Mouse (Mus musculus) adrenal gland, adult (tissue): Measurements from ENCODE around the gene Hip1r.

Experiments used
- DNase-seq, 2 experiments: peaks; one replicate each; pipeline ENCODE4 v3.0.0; 2022 to 2023; ENCODE audit warnings: low spot score in 1 of 2; ENCODE audit not compliant: inconsistent age in 2 of 2

Hip1r gene

GRCm38 (mm10) chr5:124014791-124015251 lies 41.4 kb downstream of the Hip1r start:
- peak; percentile 73 to 87 for DNase-seq

- peak in 1 of 2 experiments; percentile 67 for DNase-seq
Observed at GRCm38 (mm10) chr5:124015727-124016126, 42.3 kb downstream of the Hip1r start.

- DNase-seq: peak in 1 of 2 experiments; percentile 67
Observed at GRCm38 (mm10) chr5:124016291-124016821, 42.9 kb downstream of the Hip1r start.

GRCm38 (mm10) chr5:124017941-124018340 lies 44.5 kb downstream of the Hip1r start:
- peak in 1 of 2 experiments; percentile 79 for DNase-seq

GRCm38 (mm10) chr5:124018651-124019050 lies 45.2 kb downstream of the Hip1r start:
- DNase-seq: peak in 1 of 2 experiments; percentile 71

GRCm38 (mm10) chr5:124019348-124020216 lies 46.2 kb downstream of the Hip1r start:
- peak; percentile 88 to 95 for DNase-seq

GRCm38 (mm10) chr5:124021148-124021547 lies 47.7 kb downstream of the Hip1r start:
- DNase-seq: peak; percentile 75 to 90

GRCm38 (mm10) chr5:124021701-124022100 lies 48.3 kb downstream of the Hip1r start:
- DNase-seq: no peak

GRCm38 (mm10) chr5:124022365-124022764 lies 48.9 kb downstream of the Hip1r start:
- no peak for DNase-seq

- DNase-seq: peak; percentile 89 to 92
Observed at GRCm38 (mm10) chr5:124024677-124025076, 51.2 kb downstream of the Hip1r start.

GRCm38 (mm10) chr5:124025146-124025545 lies 51.7 kb downstream of the Hip1r start:
- no peak for DNase-seq

GRCm38 (mm10) chr5:124025587-124026441 lies 52.4 kb downstream of the Hip1r start:
- peak; percentile 85 to 93 for DNase-seq

GRCm38 (mm10) chr5:124026568-124026967 lies 53.1 kb downstream of the Hip1r start:
- peak in 1 of 2 experiments; percentile 15 for DNase-seq

GRCm38 (mm10) chr5:124027702-124028470 lies 54.5 kb downstream of the Hip1r start:
- peak; percentile 33 to 70 for DNase-seq

GRCm38 (mm10) chr5:124028680-124029079 lies 55.3 kb downstream of the Hip1r start:
- DNase-seq: peak in 1 of 2 experiments; percentile 15

GRCm38 (mm10) chr5:124029220-124030035 lies 56.0 kb downstream of the Hip1r start:
- peak; percentile 37 to 78 for DNase-seq

- peak; percentile 35 to 80 for DNase-seq
Observed at GRCm38 (mm10) chr5:124030386-124031067, 57.1 kb downstream of the Hip1r start.

- DNase-seq: peak; percentile 36 to 82
Observed at GRCm38 (mm10) chr5:124031068-124031955, 57.9 kb downstream of the Hip1r start.
